Mouse (Mus musculus) embryonic facial prominence, embryonic 11.5 days (tissue): Measurements from ENCODE around the gene C2cd4b. TPM values are rescaled to one million over a fixed set of nuclear protein-coding genes. Genes with fewer than 3 reads are reported as not detected.
A peak's percentile ranks its signal among the peaks of the same experiment; 100 is the strongest.

Source experiments
- ATAC-seq: fragments of 200-750 bp; cut with Nextera tagmentation; replicated peaks from 2 replicates; pipeline ENCODE4 v1.8.0; 2017; ENCODE audit warnings: low read depth; ENCODE audit not compliant: insufficient number of reproducible peaks, low FRiP score, low TSS enrichment
- DNase-seq: peaks from one replicate; pipeline ENCODE4 v3.0.0-alpha.2; 2015; ENCODE audit warnings: low spot score
- H3K27ac ChIP-seq: fragments of 300-500 bp; sonication (generic); replicated peaks from 2 replicates; pipeline ENCODE4 v1.5.1; 2014; ENCODE audit warnings: mild to moderate bottlenecking, low read depth, low read length, control low read depth
- H3K27me3 ChIP-seq: fragments of 300-500 bp; sonication (generic); 2 replicates; pipeline ENCODE4 v1.6.1; 2014; ENCODE audit warnings: mild to moderate bottlenecking, low read length, moderate library complexity, mixed read lengths; ENCODE audit not compliant: control insufficient read depth, insufficient read depth
- H3K36me3 ChIP-seq: fragments of 300-500 bp; sonication (generic); replicated peaks from 2 replicates; pipeline ENCODE4 v1.6.1; 2014; ENCODE audit warnings: low read depth, mild to moderate bottlenecking, low read length, moderate library complexity, mixed read lengths; ENCODE audit not compliant: control insufficient read depth, insufficient read depth
- H3K4me1 ChIP-seq: fragments of 300-500 bp; sonication (generic); 2 replicates; pipeline ENCODE4 v1.6.1; 2014; ENCODE audit warnings: low read length, mixed read lengths; ENCODE audit not compliant: control insufficient read depth, insufficient read depth
- H3K4me2 ChIP-seq: fragments of 300-500 bp; sonication (generic); 2 replicates; pipeline ENCODE4 v1.6.1; 2014; ENCODE audit warnings: low read depth, mild to moderate bottlenecking, control low read depth, low read length, moderate library complexity
- H3K4me3 ChIP-seq: fragments of 300-500 bp; sonication (generic); 2 replicates; pipeline ENCODE4 v1.5.1; 2014; ENCODE audit warnings: low read depth, low read length, control low read depth
- H3K9ac ChIP-seq: fragments of 300-500 bp; sonication (generic); replicated peaks from 2 replicates; pipeline ENCODE4 v1.6.1; 2014; ENCODE audit warnings: mild to moderate bottlenecking, control low read depth, low read length
- H3K9me3 ChIP-seq: fragments of 300-500 bp; sonication (generic); replicated peaks from 2 replicates; pipeline ENCODE4 v1.6.1; 2016; ENCODE audit warnings: mild to moderate bottlenecking, low read length, inconsistent platforms, mixed read lengths; ENCODE audit not compliant: control insufficient read depth
- WGBS: fragments of 180-500 bp; shearing (Covaris S2); extraction: QIAGEN DNeasy Blood & Tissue Kit; methylation state at CpG from one replicate; pipeline ENCODE4 v1.1.7; 2014; 5-methylcytosine and 5-hydroxymethylcytosine counted together
- polyA plus RNA-seq: library from polyadenylated mRNA; unstranded; fragments of >200 nt; fragmentation: Nextera tagmentation; extraction: Ambion mirVana; gene quantifications from 2 replicates; pipeline ENCODE4 v1.2.1, GENCODE M21; 2014

C2cd4b gene
- not detected in 2 replicates for polyA plus RNA-seq

DNA sequence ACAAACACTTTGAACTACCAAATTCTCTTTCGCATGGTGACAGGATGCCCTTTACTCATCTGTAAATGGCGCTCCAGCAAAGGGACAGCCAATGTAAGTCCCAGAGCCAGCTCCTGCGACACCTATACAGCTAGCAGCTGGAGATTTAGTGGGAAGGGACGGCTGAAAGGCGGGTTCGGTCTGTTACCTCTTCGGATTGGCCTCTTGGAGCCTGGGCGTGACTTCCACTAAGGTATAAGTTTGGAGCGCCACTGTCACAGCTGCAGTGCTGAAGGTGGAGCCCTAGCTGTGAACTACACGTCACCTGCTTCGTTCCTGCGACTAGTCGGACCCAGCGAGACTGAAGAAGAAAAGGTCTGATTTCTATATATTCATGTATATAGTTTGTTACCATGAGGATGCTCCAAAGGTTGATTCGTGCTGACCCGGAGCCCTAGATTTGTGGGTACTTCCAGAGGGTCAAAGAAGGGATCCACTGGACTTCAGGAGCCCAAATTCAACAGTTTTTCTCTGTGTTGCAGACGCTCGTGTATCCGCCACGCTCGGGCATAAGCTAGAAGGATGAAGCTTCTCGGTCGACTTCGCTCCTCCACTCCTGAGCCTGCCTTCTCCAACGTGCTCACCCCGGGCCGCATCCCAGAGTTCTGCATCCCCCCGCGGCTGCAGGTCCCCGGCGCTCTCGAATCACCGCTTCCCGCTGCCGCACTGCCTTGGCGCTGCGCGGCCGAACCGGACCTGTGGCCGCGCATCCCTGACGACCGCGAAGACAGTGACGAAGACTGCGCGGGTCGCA, at the start of gene C2cd4b:
Gene C2cd4b, plus strand, starts transcription at position 275 of the 793 bp plus-strand sequence.
- no peaks in the 10 kb centered on the region for H3K9me3 ChIP-seq
- H3K4me1 ChIP-seq = 0 out of 2 replicates have a peak, but pooled peaks cover 2% of the 10 kb centered on the region
- peak within 1 kb of the TSS; percentile 60 for H3K9ac ChIP-seq
- peak; percentile 42 for DNase-seq
- H3K27me3 ChIP-seq = peaks cover 13% of the 10 kb centered on the region
- peak; percentile 37; the same call in 1 of the 2 replicates for ATAC-seq
- H3K36me3 ChIP-seq = no peaks in the 10 kb centered on the region
- no peak within 1 kb of the TSS for H3K27ac ChIP-seq
- 2% methylated on average over 49 of the region's 49 CpGs for WGBS
- H3K4me2 ChIP-seq = peak within 1 kb of the TSS; percentile 94
- H3K4me3 ChIP-seq = peak within 1 kb of the TSS; percentile 58

DNA sequence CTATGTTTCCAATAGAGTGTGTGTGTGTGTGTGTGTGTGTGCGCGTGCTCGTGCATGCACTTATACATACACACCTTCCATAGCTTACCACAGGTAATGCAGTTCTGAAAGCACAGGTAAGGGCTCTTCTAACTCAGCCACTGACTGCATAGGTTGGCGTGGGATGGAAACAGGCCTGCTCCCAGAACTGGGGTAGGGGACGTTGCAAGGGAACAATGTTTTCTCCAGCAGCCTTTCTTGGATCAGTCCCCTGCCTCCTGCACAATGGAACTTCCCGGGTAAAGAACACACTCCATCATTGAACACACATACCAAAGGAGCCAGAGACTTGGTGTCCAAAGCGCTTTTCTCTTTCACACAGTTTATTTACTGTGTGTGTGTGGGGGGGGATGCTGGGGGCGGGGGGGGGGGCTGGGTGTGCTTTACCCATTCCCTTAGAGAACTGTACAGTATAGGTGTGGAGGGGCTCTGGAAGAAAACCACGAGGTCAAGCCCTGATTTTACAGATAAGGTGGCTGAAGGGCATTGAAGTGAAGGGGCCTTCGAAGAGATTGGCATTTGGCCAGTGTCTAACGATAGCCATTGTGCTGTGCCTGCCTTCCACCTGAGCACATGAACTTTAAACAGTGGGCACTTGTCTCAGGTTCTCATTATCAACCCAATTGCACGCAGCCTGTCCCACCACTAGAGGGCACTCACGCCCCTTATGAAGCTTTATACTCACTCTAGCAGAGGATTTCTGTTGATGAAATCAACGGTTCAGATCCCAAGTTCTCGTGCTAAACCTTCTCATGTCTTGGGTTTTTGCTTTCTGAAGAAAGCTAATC, 48.0 kb upstream of the C2cd4b start:
- DNase-seq (peak; percentile 85), ATAC-seq (no peak; the same call in 1 of the 2 replicates)
- no peak overlapping the region for H3K4me2 ChIP-seq
- WGBS = 47% methylated on average over 15 of the region's 15 CpGs
- H3K27me3 ChIP-seq = no peaks in the 10 kb centered on the region
- H3K27ac ChIP-seq = no peak overlapping the region
- H3K4me3 ChIP-seq = no peak overlapping the region
- no peaks in the 10 kb centered on the region for H3K4me1 ChIP-seq
- no peaks in the 10 kb centered on the region for H3K36me3 ChIP-seq
- no peak overlapping the region for H3K9ac ChIP-seq
- H3K9me3 ChIP-seq = no peaks in the 10 kb centered on the region

DNA sequence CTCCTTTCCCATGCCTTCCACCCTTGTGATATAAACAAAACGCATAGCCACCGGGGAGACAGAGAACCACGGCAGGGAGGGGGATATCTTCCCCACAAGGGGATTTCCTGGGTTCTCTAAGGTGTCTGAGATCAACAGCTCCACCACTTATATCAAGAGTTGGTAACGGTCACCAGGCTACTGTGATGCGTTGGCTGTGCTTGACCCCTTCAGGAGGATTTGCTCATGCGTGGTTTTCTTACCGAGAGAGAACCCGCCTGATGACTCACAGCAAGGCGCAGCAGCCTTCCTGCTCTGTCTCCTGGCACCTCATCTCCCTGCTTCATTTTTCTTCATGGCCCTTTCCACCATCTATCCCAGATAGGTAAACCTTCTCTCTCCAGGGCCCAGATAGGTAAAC, 47.1 kb upstream of the C2cd4b start:
- ATAC-seq (no peak), DNase-seq (no peak)
- H3K4me2 ChIP-seq = no peak overlapping the region
- no peak overlapping the region for H3K9ac ChIP-seq
- H3K9me3 ChIP-seq = no peaks in the 10 kb centered on the region
- no peaks in the 10 kb centered on the region for H3K4me1 ChIP-seq
- no peak overlapping the region for H3K27ac ChIP-seq
- no peak overlapping the region for H3K4me3 ChIP-seq
- H3K36me3 ChIP-seq = no peaks in the 10 kb centered on the region
- no peaks in the 10 kb centered on the region for H3K27me3 ChIP-seq
- WGBS = 82% methylated on average over 9 of the region's 9 CpGs

DNA sequence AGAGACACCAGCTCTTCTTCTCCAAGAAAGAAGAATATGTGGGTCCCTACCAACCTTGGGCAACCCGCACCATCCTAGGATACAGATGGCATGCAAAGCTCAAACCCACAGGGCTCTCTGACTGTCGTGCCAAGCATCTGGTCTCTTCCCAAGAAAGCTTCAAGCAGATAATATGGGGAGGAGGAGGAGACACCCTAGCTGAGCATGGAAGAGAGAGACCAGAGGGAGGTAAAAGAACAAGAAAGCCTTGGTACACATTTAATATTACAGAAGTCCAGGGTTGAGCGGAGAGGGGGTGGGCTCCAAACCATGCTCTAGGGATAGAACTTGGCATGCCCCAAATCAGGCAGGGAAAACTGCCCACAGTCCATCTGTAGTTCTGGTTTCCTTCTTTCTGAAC, 42.2 kb upstream of the C2cd4b start:
- Histone ChIP-seq H3K4me2 (no peak overlapping the region), H3K27ac (no peak overlapping the region), H3K9ac (no peak overlapping the region), H3K36me3 (no peaks in the 10 kb centered on the region), H3K9me3 (no peaks in the 10 kb centered on the region), H3K27me3 (no peaks in the 10 kb centered on the region), H3K4me3 (no peak overlapping the region), H3K4me1 (no peaks in the 10 kb centered on the region)
- 86% methylated on average over 3 of the region's 3 CpGs for WGBS
- DNase-seq (no peak), ATAC-seq (no peak)

DNA sequence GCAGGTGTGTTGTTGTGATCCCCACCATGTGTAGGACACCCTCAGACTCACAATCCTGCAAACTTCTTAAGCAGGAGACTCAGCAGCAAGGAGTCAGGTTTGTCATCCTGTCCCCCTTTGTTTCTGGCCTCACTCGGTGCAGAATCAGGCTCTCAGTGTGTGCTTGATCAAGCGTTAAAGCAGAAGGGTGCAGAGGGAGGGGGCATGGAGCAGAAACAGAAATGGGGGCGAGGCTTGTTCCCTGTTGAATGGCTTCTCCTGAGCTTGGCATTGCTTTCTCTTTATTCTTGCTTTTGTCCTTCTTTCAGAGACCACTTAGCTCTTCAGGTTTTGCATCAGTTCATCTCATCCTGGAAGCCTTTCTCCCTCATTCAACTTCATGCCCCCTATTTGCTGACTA, 40.6 kb upstream of the C2cd4b start:
- no peaks in the 10 kb centered on the region for H3K9me3 ChIP-seq
- no peak overlapping the region for H3K27ac ChIP-seq

DNA sequence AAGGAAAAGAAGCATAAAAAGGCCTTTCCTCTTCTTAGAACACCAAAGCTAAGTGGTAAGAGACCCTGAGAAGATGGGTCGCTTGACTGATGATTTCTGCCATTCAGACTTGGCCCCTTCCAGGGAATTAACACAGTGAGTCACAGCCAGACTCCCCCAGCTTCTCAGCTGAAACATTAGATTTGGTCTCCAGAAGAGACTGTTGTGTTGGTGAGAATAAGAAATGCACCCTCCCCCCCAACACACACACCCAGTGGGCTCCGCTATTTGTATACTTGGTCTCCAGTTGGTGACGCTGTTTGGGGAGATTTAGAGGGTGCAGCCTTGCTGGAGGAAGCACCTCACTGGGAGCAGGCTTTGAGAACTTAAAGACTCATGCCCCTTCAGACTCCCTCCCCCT, 39.1 kb upstream of the C2cd4b start:
- no peaks in the 10 kb centered on the region for H3K27me3 ChIP-seq
- no peak overlapping the region for H3K9ac ChIP-seq
- no peaks in the 10 kb centered on the region for H3K9me3 ChIP-seq
- DNase-seq = no peak
- H3K36me3 ChIP-seq = no peaks in the 10 kb centered on the region
- no peak overlapping the region for H3K4me3 ChIP-seq
- no peak overlapping the region for H3K27ac ChIP-seq
- H3K4me1 ChIP-seq = no peaks in the 10 kb centered on the region
- no peak for ATAC-seq
- WGBS = 81% methylated on average over 3 of the region's 3 CpGs
- H3K4me2 ChIP-seq = no peak overlapping the region

More for the DNA sequence above, 40.6 kb upstream of the C2cd4b start:
- WGBS = 17% methylated on average over 3 of the region's 3 CpGs
- Histone ChIP-seq H3K36me3 (no peaks in the 10 kb centered on the region), H3K4me1 (no peaks in the 10 kb centered on the region), H3K4me3 (no peak overlapping the region), H3K9ac (no peak overlapping the region), H3K4me2 (no peak overlapping the region), H3K27me3 (no peaks in the 10 kb centered on the region)
- DNase-seq (no peak), ATAC-seq (no peak)

DNA sequence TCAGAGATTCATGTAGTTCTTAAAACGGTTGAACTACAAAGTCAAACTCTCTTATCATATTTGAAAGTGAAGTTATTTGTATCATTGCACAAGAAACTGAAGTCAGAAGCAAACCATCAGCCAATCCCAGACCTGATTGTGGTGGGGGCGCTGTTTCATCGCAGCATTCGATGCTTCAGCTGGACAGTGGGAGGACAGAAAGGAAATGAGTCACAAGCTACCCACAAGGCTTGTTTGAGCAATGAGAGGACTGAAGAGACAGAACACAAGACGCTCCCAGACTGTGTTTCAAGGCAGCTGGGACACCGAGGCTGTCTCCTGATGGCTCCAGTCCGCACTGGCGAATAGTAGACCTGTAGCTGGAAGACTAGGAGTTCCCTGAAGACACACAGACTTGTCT, 36.9 kb upstream of the C2cd4b start:
- DNase-seq (no peak), ATAC-seq (no peak)
- Histone ChIP-seq H3K36me3 (no peaks in the 10 kb centered on the region), H3K9ac (no peak overlapping the region), H3K9me3 (no peaks in the 10 kb centered on the region), H3K27ac (no peak overlapping the region), H3K4me1 (no peaks in the 10 kb centered on the region), H3K27me3 (no peaks in the 10 kb centered on the region), H3K4me2 (no peak overlapping the region), H3K4me3 (no peak overlapping the region)
- 87% methylated on average over 8 of the region's 8 CpGs for WGBS

DNA sequence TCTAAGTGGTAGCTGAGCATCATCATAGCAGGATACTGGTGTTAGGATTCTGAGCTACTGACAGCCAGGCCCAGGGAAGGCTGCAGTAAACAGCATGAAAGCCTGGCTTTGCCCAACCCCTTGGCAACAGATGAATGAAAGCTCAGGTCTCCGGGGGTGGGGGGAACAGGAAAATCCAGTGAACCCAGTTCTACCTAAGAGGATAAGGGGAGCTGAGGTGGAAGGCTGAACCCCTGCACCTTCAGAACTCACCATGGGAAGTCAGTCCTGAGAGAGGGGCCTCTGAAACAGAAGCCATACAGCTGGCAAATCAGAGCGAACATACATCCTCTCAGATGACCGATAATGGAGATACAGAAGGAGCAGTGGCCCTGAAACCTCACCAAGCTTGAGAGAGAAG, 34.0 kb upstream of the C2cd4b start:
- no peak overlapping the region for H3K9ac ChIP-seq
- 56% methylated on average over 3 of the region's 3 CpGs for WGBS
- H3K27ac ChIP-seq = no peak overlapping the region
- no peaks in the 10 kb centered on the region for H3K4me1 ChIP-seq
- H3K36me3 ChIP-seq = no peaks in the 10 kb centered on the region
- H3K4me2 ChIP-seq = no peak overlapping the region
- DNase-seq = no peak
- no peak for ATAC-seq
- no peak overlapping the region for H3K4me3 ChIP-seq
- no peaks in the 10 kb centered on the region for H3K9me3 ChIP-seq
- H3K27me3 ChIP-seq = no peaks in the 10 kb centered on the region
